Mouse (Mus musculus) adrenal gland, postnatal 25 days (tissue): ENCODE measurements around the gene Olfr412. TPM values are rescaled to one million over a fixed set of nuclear protein-coding genes. Genes with fewer than 3 reads are reported as not detected.

ENCODE experiments used
- DNase-seq: peaks from one replicate; pipeline ENCODE4 v3.0.0; 2021; ENCODE audit warnings: mixed read lengths
- total RNA-seq: library from RNA; stranded (reverse); gene quantifications from 2 replicates; pipeline ENCODE4 v1.2.3, GENCODE M21; 2021

The Olfr412 gene
- total RNA-seq, 1 experiment from 2014 or later, result not detected

DNA sequence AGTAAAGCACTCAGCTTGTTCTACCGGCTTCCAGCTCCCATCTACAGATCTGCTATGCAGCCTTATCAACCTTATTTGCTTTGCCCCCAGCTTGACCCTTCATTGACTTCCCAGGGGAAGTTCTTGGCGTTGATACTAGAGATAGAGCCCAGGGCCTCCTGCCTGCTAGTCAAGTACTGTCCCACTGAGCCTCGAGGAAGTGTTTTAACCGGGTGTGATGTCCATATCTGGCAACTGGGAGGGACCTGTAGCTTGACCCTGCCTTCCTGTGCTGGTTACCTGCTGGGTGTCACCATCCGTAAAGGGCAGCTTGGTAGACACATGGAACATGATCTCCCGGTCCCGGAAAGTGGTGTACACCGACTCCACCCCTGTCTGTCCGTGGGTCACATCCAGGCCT, 52.2 kb downstream of the Olfr412 start:
- DNase-seq, result no peak

DNA sequence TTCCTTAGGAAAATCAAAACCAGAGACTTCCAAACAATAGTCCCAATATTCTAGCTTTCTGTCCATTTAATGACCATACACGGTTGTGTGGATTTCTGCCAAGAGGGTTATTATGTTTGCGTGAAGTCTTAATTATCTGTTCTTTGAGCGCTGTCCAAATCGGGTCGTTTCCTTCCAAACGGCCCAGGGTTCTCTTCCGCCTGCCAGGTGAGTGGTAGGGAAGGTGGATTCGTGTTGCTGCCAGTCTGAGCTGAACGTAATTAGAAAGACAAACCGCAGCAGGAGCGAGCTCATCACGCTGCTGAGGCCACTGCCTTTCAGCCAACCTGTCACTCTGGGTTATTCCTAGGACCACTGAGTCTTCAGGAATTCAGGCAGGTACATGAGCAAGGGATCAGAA, 53.9 kb downstream of the Olfr412 start:
- DNase-seq, result no peak

Other genes with a start within 250 kb of the Olfr412 start
- gene Olfr401, start 248.4 kb upstream of the Olfr412 start, total RNA-seq, result not detected in 2 replicates
- gene Olfr402, start 208.5 kb upstream of the Olfr412 start, total RNA-seq, result not detected in 2 replicates
- not detected in 2 replicates for gene Olfr403, start 175.8 kb upstream of the Olfr412 start, total RNA-seq
- gene Olfr43, start 150.7 kb upstream of the Olfr412 start, total RNA-seq, result not detected in 2 replicates
- not detected in 2 replicates for gene Olfr406, start 102.3 kb upstream of the Olfr412 start, total RNA-seq
- gene Olfr59, start 78.3 kb upstream of the Olfr412 start, total RNA-seq, result not detected in 2 replicates
- gene Olfr410, start 24.0 kb upstream of the Olfr412 start, total RNA-seq, result not detected in 2 replicates
- gene Olfr411, start 9.4 kb upstream of the Olfr412 start, total RNA-seq, result not detected in 2 replicates
- gene Rap1gap2, start 248.8 kb downstream of the Olfr412 start, total RNA-seq, result 5.9 and 11.5 TPM in 2 replicates